ENCODE assay signal across 7 mouse cellular contexts in genomic region chr2:59612733-59613473, GRCm38 (mm10). TPM values are rescaled to one million over a fixed set of nuclear protein-coding genes. Genes with fewer than 3 reads are reported as not detected.
DNase-seq lines count a peak whose midpoint lies in the region; ATAC-seq lines count a peak whose summit lies in the region.

No protein-coding gene starts in this region.

- peak overlapping the region; percentile 88 for H3K9ac ChIP-seq in embryonic facial prominence, embryonic 12.5 days

- WGBS in embryonic facial prominence, embryonic 12.5 days: under 1% methylated on average over 33 of the region's 33 CpGs
- under 1% methylated on average over 33 of the region's 33 CpGs for WGBS in large intestine, adult 2 months

- H3K27ac ChIP-seq in embryonic facial prominence, embryonic 12.5 days: peak overlapping the region; percentile 97

- peak; percentile 6 to 27 for DNase-seq in CD8-positive naive resting alpha-beta T cell, adult 2 months (ENCODE audit: low read depth in 2 of 2, low spot score in 2 of 2)
- DNase-seq in heart, postnatal 36 days: peak; percentile 55 to 60
- DNase-seq in large intestine, adult 2 months (ENCODE audit: low read depth, low spot score): peak; percentile 24
- DNase-seq in testis, postnatal 10 days (ENCODE audit: low spot score): peak; percentile 49

- peak; percentile 29 for ATAC-seq in activated CD4-positive, CD25-positive, alpha-beta regulatory T cell, adult 4 months
- no peak for ATAC-seq in embryonic facial prominence, embryonic 12.5 days (ENCODE audit: insufficient number of reproducible peaks, insufficient read depth, low FRiP score, low TSS enrichment)

- H3K4me1 ChIP-seq in embryonic facial prominence, embryonic 12.5 days: peaks cover 65% of the 10 kb centered on the region
- H3K4me1 ChIP-seq in megakaryocyte, embryonic 14.5 days: peaks cover 32% of the 10 kb centered on the region

- H3K4me2 ChIP-seq in embryonic facial prominence, embryonic 12.5 days (replicated peaks): peak overlapping the region; percentile 86

- H3K36me3 ChIP-seq in embryonic facial prominence, embryonic 12.5 days: no peaks in the 10 kb centered on the region
- H3K36me3 ChIP-seq in megakaryocyte, embryonic 14.5 days (replicated peaks; ENCODE audit: low read length): no peaks in the 10 kb centered on the region

- no peaks in the 10 kb centered on the region for H3K9me3 ChIP-seq in embryonic facial prominence, embryonic 12.5 days
- no peaks in the 10 kb centered on the region for H3K9me3 ChIP-seq in megakaryocyte, embryonic 14.5 days

- intact Hi-C loops in heart, postnatal 36 days (cut with DNase I): loop anchor here (2.0 to 10.0 kb wide), 4 partner anchors 58 to 602 kb away; no protein-coding TSS in a partner anchor

- H3K27me3 ChIP-seq in embryonic facial prominence, embryonic 12.5 days: no peaks in the 10 kb centered on the region
- peaks cover 64% of the 10 kb centered on the region for H3K27me3 ChIP-seq in megakaryocyte, embryonic 14.5 days (replicated peaks)

- peak overlapping the region; percentile 84 for H3K4me3 ChIP-seq in embryonic facial prominence, embryonic 12.5 days
- H3K4me3 ChIP-seq in megakaryocyte, embryonic 14.5 days (replicated peaks): peak overlapping the region; percentile 93

RNA-seq across cellular contexts. Expression of gene Tanc1, which starts 1.1 kb away (rescaled TPM):
- polyA plus RNA-seq in activated CD4-positive, CD25-positive, alpha-beta regulatory T cell, adult 4 months (2017; shearing (Covaris generic)): 1 to 10 TPM; 7.2 to 8.7 TPM
- polyA plus RNA-seq in embryonic facial prominence, embryonic 12.5 days (2016; fragmentation: Nextera tagmentation; extraction: Ambion mirVana): 36.5 and 37.5 TPM in 2 replicates
- 10 to 100 TPM; 26.6 to 29.8 TPM for total RNA-seq in heart, postnatal 36 days (2021)
- 5.2 and 8.6 TPM in 2 replicates for polyA plus RNA-seq in large intestine, adult 2 months (2012; rRNA removed)
- 0.91 and 1.00 TPM in 2 replicates for polyA plus RNA-seq in megakaryocyte, embryonic 14.5 days (2012; ENCODE audit: insufficient read depth, low replicate concordance)
